Mouse (Mus musculus): Measurements from ENCODE around the gene Rpgrip1l. TPM values are rescaled to one million over a fixed set of nuclear protein-coding genes. Genes with fewer than 3 reads are reported as not detected.
A peak's percentile ranks its signal among the peaks of the same experiment; 100 is the strongest.

Rpgrip1l gene
- polyA plus RNA-seq, 1 experiment from 2014 or later: 5.5 TPM

DNA sequence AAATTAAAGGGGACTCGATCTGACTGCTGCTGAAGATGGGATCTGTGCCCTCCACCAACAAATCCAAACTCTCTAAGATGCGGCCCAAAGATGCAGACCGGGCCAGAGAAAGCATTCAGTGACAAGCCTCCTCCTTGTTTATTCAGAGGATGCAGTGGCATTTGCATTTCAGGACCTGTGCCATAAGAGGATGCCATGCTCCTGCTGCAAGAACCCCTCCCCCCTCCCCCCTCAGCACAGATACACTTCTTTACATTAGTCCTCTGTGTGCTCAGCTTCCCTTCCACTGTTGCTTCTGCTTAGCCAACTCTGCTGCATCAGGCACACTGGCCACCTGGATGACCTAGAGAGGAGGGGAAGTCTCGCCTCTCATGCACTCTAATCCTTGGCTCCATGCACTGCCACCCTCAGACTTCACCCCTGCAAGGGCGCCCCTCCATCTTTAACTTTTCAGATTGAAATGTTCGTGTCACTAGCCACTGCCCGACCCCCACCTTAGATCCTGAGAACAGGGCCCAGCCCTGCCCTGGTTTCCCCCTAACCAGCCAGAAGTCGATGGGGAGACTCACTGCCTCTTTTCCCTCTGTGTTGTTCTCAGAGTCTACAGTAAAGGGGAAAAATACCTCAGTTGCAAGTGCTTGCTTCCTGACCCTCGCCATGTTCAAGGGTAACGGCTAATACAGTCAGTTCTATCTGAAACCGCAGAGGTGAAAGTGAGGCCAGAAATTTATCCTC lies 14.6 kb upstream of the Rpgrip1l start:
- Histone ChIP-seq H3K4me2 (replicated peaks; ENCODE audit: low read depth) (no peak overlapping the region), H3K4me1 (replicated peaks; ENCODE audit: control insufficient read depth, insufficient read depth) (no peaks in the 10 kb centered on the region; the same call in none of the 2 replicates), H3K9me3 (ENCODE audit: control insufficient read depth, low read length) (no peaks in the 10 kb centered on the region), H3K9ac (ENCODE audit: low read length) (no peak overlapping the region), H3K4me3 (ENCODE audit: low read depth, low read length) (no peak overlapping the region), H3K36me3 (ENCODE audit: control insufficient read depth, insufficient read depth, low read length) (no peaks in the 10 kb centered on the region; the same call in 1 of the 2 replicates), H3K27me3 (ENCODE audit: control insufficient read depth, insufficient read depth, low read length) (no peaks in the 10 kb centered on the region), H3K27ac (replicated peaks) (no peak overlapping the region)
- ATAC-seq (ENCODE audit: low FRiP score, low TSS enrichment) (no peak), DNase-seq (ENCODE audit: low spot score) (no peak)
- no peak for TF ChIP-seq EP300 (optimal IDR thresholded peaks at IDR 0.05)
- TF ChIP-seq CTCF (IDR thresholded peaks at IDR 0.05; ENCODE audit: low read depth): no peak
- 80% methylated on average over 11 of the region's 11 CpGs for WGBS

GRCm38 (mm10) chr8:91326946-91327345 lies 13.9 kb upstream of the Rpgrip1l start:
- no peak overlapping the region for H3K4me3 ChIP-seq (ENCODE audit: low read depth, low read length)
- H3K9me3 ChIP-seq (ENCODE audit: control insufficient read depth, low read length): no peaks in the 10 kb centered on the region
- H3K36me3 ChIP-seq (ENCODE audit: control insufficient read depth, insufficient read depth, low read length): no peaks in the 10 kb centered on the region; the same call in 1 of the 2 replicates
- no peak overlapping the region for H3K4me2 ChIP-seq (replicated peaks; ENCODE audit: low read depth)
- no peaks in the 10 kb centered on the region; the same call in none of the 2 replicates for H3K4me1 ChIP-seq (replicated peaks; ENCODE audit: control insufficient read depth, insufficient read depth)
- no peak for TF ChIP-seq EP300 (optimal IDR thresholded peaks at IDR 0.05)
- TF ChIP-seq CTCF (IDR thresholded peaks at IDR 0.05; ENCODE audit: low read depth): no peak
- 91% methylated on average over 6 of the region's 6 CpGs for WGBS
- ATAC-seq (ENCODE audit: low FRiP score, low TSS enrichment) (no peak), DNase-seq (ENCODE audit: low spot score) (no peak)
- H3K27ac ChIP-seq (replicated peaks): no peak overlapping the region
- H3K27me3 ChIP-seq (ENCODE audit: control insufficient read depth, insufficient read depth, low read length): no peaks in the 10 kb centered on the region
- no peak overlapping the region for H3K9ac ChIP-seq (ENCODE audit: low read length)

DNA sequence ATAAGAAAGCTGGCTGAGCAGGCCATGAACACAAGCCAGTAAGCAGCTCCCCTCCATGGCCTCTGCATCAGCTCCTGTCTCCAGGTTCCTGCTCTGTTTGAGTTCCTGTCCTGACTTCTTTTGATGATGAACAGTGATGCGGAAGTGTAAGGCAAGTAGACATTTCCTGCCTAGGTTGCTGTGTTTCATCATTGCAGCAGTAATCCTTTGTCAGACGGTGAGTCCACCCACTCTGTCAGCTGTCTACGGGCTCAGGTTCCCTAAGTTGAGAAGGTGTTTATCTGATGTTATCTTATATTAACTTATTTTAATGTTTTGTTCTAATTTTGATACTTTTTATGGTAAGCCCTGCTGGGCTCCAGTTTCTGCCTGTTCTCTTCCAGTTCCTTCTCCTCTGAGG lies 13.0 kb upstream of the Rpgrip1l start:
- Histone ChIP-seq H3K9me3 (ENCODE audit: control insufficient read depth, low read length) (no peaks in the 10 kb centered on the region), H3K27me3 (ENCODE audit: control insufficient read depth, insufficient read depth, low read length) (no peaks in the 10 kb centered on the region), H3K27ac (replicated peaks) (no peak overlapping the region), H3K4me1 (replicated peaks; ENCODE audit: control insufficient read depth, insufficient read depth) (no peaks in the 10 kb centered on the region; the same call in 1 of the 2 replicates), H3K4me3 (ENCODE audit: low read depth, low read length) (no peak overlapping the region), H3K36me3 (ENCODE audit: control insufficient read depth, insufficient read depth, low read length) (no peaks in the 10 kb centered on the region; the same call in 1 of the 2 replicates), H3K4me2 (replicated peaks; ENCODE audit: low read depth) (no peak overlapping the region), H3K9ac (ENCODE audit: low read length) (no peak overlapping the region)
- no peak for DNase-seq (ENCODE audit: low spot score)
- no peak for ATAC-seq (ENCODE audit: low FRiP score, low TSS enrichment)
- WGBS: 60% methylated on average over 3 of the region's 3 CpGs
- TF ChIP-seq CTCF (IDR thresholded peaks at IDR 0.05; ENCODE audit: low read depth) (no peak), EP300 (optimal IDR thresholded peaks at IDR 0.05) (no peak)

GRCm38 (mm10) chr8:91324916-91325315 lies 11.9 kb upstream of the Rpgrip1l start:
- no peak overlapping the region for H3K4me2 ChIP-seq (replicated peaks; ENCODE audit: low read depth)
- ATAC-seq (ENCODE audit: low FRiP score, low TSS enrichment) (no peak), DNase-seq (ENCODE audit: low spot score) (no peak)
- H3K9ac ChIP-seq (ENCODE audit: low read length): no peak overlapping the region
- TF ChIP-seq CTCF (IDR thresholded peaks at IDR 0.05; ENCODE audit: low read depth) (no peak), EP300 (optimal IDR thresholded peaks at IDR 0.05) (no peak)
- no peaks in the 10 kb centered on the region for H3K9me3 ChIP-seq (ENCODE audit: control insufficient read depth, low read length)
- no peaks in the 10 kb centered on the region for H3K4me1 ChIP-seq (replicated peaks; ENCODE audit: control insufficient read depth, insufficient read depth)
- 92% methylated on average over 4 of the region's 4 CpGs for WGBS
- no peak overlapping the region for H3K27ac ChIP-seq (replicated peaks)
- H3K27me3 ChIP-seq (ENCODE audit: control insufficient read depth, insufficient read depth, low read length): no peaks in the 10 kb centered on the region
- H3K4me3 ChIP-seq (ENCODE audit: low read depth, low read length): no peak overlapping the region
- no peaks in the 10 kb centered on the region; the same call in 1 of the 2 replicates for H3K36me3 ChIP-seq (ENCODE audit: control insufficient read depth, insufficient read depth, low read length)

DNA sequence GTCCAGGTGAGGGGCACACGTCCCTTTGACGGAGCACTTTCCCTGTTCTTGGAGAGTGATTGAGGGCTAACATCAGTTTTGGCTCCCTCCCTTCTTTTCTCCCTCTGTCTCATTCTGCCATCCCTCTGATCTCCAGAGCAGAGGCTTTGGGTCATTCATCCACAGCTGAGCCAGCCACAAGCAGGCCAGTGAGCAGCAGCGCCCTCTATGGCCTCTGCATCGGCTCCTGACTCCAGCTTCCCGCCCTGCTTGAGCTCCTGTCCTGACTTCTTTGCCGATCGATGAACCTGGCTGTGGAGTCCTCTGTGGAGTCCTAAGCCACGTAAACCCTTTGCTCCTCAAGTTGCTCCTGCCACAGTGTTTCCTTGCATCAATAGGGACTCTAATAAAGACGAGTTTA lies 11.2 kb upstream of the Rpgrip1l start:
- Histone ChIP-seq H3K36me3 (ENCODE audit: control insufficient read depth, insufficient read depth, low read length) (no peaks in the 10 kb centered on the region; the same call in 1 of the 2 replicates), H3K27me3 (ENCODE audit: control insufficient read depth, insufficient read depth, low read length) (no peaks in the 10 kb centered on the region), H3K27ac (replicated peaks) (no peak overlapping the region), H3K4me2 (replicated peaks; ENCODE audit: low read depth) (no peak overlapping the region), H3K4me1 (replicated peaks; ENCODE audit: control insufficient read depth, insufficient read depth) (no peaks in the 10 kb centered on the region), H3K9ac (ENCODE audit: low read length) (no peak overlapping the region), H3K9me3 (ENCODE audit: control insufficient read depth, low read length) (no peaks in the 10 kb centered on the region), H3K4me3 (ENCODE audit: low read depth, low read length) (no peak overlapping the region)
- ATAC-seq (ENCODE audit: low FRiP score, low TSS enrichment) (no peak), DNase-seq (ENCODE audit: low spot score) (no peak)
- TF ChIP-seq EP300 (optimal IDR thresholded peaks at IDR 0.05) (no peak), CTCF (IDR thresholded peaks at IDR 0.05; ENCODE audit: low read depth) (peak; percentile 45)
- 68% methylated on average over 9 of the region's 9 CpGs for WGBS

- H3K27me3 ChIP-seq (ENCODE audit: control insufficient read depth, insufficient read depth, low read length): no peaks in the 10 kb centered on the region
- H3K36me3 ChIP-seq (ENCODE audit: control insufficient read depth, insufficient read depth, low read length): no peaks in the 10 kb centered on the region; the same call in 1 of the 2 replicates
- no peak overlapping the region for H3K4me3 ChIP-seq (ENCODE audit: low read depth, low read length)
- WGBS: 73% methylated on average over 7 of the region's 7 CpGs
- no peak overlapping the region for H3K4me2 ChIP-seq (replicated peaks; ENCODE audit: low read depth)
- no peaks in the 10 kb centered on the region for H3K9me3 ChIP-seq (ENCODE audit: control insufficient read depth, low read length)
- no peaks in the 10 kb centered on the region for H3K4me1 ChIP-seq (replicated peaks; ENCODE audit: control insufficient read depth, insufficient read depth)
- ATAC-seq (ENCODE audit: low FRiP score, low TSS enrichment) (no peak), DNase-seq (ENCODE audit: low spot score) (no peak)
- no peak overlapping the region for H3K9ac ChIP-seq (ENCODE audit: low read length)
- H3K27ac ChIP-seq (replicated peaks): no peak overlapping the region
- TF ChIP-seq CTCF (IDR thresholded peaks at IDR 0.05; ENCODE audit: low read depth): no peak
- no peak for TF ChIP-seq EP300 (optimal IDR thresholded peaks at IDR 0.05)
Measured at GRCm38 (mm10) chr8:91323511-91323910, 10.4 kb upstream of the Rpgrip1l start.

All from stomach, postnatal 0 days (tissue).